Mouse (Mus musculus) liver, postnatal 0 days (tissue): Measurements from ENCODE around the gene Stx12.

Experiments
- CTCF ChIP-seq: sonication (generic); IDR thresholded peaks from 2 replicates; pipeline ENCODE4 v1.5.1; 2016; ENCODE audit warnings: antibody characterized with exemption, low read depth
- EP300 ChIP-seq: IDR thresholded peaks from 2 replicates; pipeline ENCODE4 v1.6.1; 2016; ENCODE audit warnings: antibody characterized with exemption, low read depth, mild to moderate bottlenecking

DNA sequence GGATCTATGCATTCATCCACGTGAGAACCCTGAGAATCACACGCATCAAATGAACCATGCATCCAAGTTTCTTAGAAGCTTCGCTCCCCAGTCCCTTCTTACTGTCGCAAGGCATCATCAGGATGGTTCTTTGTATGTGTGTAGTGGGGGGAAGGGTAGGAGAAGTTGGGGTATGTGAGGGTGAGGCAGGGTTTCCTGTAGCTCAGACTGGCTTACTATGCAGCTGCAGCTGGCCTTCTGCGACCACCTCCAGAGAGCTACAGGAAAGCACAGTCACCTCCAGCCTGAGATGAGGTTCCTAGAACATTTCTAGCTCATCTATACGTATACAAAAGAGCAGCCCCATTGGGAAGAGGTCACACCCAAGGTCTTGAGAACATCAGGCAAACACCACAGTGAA is 27.8 kb upstream of the Stx12 start:
- no peak for TF ChIP-seq CTCF
- TF ChIP-seq EP300: no peak
